Mouse (Mus musculus): ENCODE results near the gene Bmpr2. TPM values are rescaled to one million over a fixed set of nuclear protein-coding genes. Genes with fewer than 3 reads are reported as not detected.

Bmpr2 gene
- polyA plus RNA-seq, 1 experiment: 5.1 TPM

DNA sequence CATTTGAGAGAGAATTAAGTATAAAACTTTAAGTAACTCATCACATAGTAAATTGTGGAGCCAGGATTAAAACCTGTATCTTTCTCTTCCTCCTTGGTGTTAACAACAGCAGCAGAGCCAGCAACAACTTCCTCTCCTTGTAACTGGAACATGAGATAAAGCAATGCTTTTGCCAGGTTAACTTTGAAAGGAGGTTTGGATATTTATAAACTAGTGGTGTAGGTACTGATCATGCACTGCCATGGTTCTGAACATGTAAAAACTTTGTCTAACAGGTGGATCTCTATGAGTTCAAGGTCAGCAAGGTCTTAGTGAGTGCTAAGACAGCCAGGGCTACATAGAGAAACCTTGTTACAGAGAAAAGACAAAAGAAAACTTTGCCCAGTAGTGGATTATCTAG, 3.4 kb downstream of the Bmpr2 start:
- TF ChIP-seq CTCF (IDR thresholded peaks at IDR 0.05; ENCODE audit: control insufficient read depth, insufficient read depth, low read length) (no peak), POLR2A (IDR thresholded peaks at IDR 0.05; ENCODE audit: borderline replicate concordance, control insufficient read depth, low read depth, low read length) (no peak)
- Histone ChIP-seq H3K4me1 (ENCODE audit: control insufficient read depth, insufficient read depth, low read length) (no peaks in the 10 kb centered on the region), H3K27ac (ENCODE audit: control insufficient read depth, insufficient read depth, low read depth, low read length, poor library complexity) (no peak overlapping the region), H3K4me3 (replicated peaks; ENCODE audit: control insufficient read depth, low read depth, low read length) (no peak overlapping the region)

DNA sequence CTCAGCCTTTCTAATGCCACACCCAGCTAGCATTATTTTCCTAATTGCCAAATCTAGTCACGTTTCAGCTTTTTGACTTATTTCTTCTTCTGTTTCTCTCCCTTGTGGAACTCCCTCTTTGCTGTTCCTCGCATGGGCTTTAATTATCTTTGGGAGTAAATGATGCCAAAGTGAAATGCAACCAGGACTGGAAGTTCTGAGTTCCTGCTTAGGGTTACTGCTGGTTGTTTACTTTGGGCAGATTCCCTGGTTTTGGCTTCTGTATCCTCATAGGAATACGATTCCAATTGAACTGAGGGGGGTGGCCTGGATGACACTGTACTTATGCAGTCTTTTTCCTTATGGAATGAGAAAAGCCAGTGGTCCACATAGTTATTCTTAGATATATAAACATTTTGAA, 8.7 kb downstream of the Bmpr2 start:
- Histone ChIP-seq H3K27ac (ENCODE audit: control insufficient read depth, insufficient read depth, low read depth, low read length, poor library complexity) (no peak overlapping the region), H3K4me1 (ENCODE audit: control insufficient read depth, insufficient read depth, low read length) (no peaks in the 10 kb centered on the region), H3K4me3 (replicated peaks; ENCODE audit: control insufficient read depth, low read depth, low read length) (no peak overlapping the region)
- WGBS: 67% methylated on average over 3 of the region's 3 CpGs
- TF ChIP-seq POLR2A (IDR thresholded peaks at IDR 0.05; ENCODE audit: borderline replicate concordance, control insufficient read depth, low read depth, low read length) (no peak), CTCF (IDR thresholded peaks at IDR 0.05; ENCODE audit: control insufficient read depth, insufficient read depth, low read length) (no peak)

DNA sequence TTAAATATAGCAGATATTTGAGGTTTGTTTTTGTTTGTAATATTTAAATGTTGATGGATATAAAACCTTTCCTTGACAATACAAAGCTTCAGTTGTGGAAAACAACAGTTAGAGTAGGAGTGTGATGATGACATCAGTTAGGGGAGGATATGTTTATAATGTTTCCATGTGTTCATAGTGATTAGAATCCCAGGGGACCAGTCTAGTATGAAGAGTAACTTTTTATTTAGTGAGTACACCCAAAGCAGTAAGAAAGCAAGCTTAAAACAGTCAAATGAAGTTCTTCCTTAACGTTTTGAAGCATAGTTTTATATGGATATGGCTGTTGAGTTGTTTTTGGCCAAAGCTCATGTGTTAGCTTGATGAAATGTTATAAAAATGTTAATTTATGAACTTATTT, 17.9 kb downstream of the Bmpr2 start:
- H3K4me3 ChIP-seq (replicated peaks; ENCODE audit: control insufficient read depth, low read depth, low read length): no peak overlapping the region
- TF ChIP-seq POLR2A (IDR thresholded peaks at IDR 0.05; ENCODE audit: borderline replicate concordance, control insufficient read depth, low read depth, low read length) (no peak), CTCF (IDR thresholded peaks at IDR 0.05; ENCODE audit: control insufficient read depth, insufficient read depth, low read length) (no peak)
- H3K27ac ChIP-seq (ENCODE audit: control insufficient read depth, insufficient read depth, low read depth, low read length, poor library complexity): no peak overlapping the region
- no peaks in the 10 kb centered on the region for H3K4me1 ChIP-seq (ENCODE audit: control insufficient read depth, insufficient read depth, low read length)
- WGBS: 60% methylated on average over 1 of the region's 1 CpGs

DNA sequence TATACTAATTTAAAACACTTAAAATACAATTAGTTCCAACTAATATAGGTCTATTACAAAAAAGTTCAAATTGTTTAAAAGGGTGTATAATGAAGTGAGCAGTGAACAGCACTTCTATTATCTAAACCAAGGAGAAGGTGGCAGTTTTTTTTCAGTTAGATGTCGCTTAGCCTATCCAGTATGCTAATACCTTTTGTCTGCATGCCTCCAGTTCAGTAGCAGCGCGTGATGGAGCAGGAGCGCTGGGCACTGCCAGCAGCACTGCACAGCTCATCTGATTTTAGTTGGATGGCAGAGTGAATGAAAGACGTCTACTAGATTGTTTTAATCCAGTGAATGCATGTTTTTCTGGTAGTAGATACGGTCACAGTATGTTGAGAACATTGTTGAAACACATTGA, 25.8 kb downstream of the Bmpr2 start:
- no peak overlapping the region for H3K27ac ChIP-seq (ENCODE audit: control insufficient read depth, insufficient read depth, low read depth, low read length, poor library complexity)
- no peak overlapping the region for H3K4me3 ChIP-seq (replicated peaks; ENCODE audit: control insufficient read depth, low read depth, low read length)
- WGBS: 76% methylated on average over 6 of the region's 6 CpGs
- TF ChIP-seq CTCF (IDR thresholded peaks at IDR 0.05; ENCODE audit: control insufficient read depth, insufficient read depth, low read length) (no peak), POLR2A (IDR thresholded peaks at IDR 0.05; ENCODE audit: borderline replicate concordance, control insufficient read depth, low read depth, low read length) (no peak)
- no peaks in the 10 kb centered on the region for H3K4me1 ChIP-seq (ENCODE audit: control insufficient read depth, insufficient read depth, low read length)

DNA sequence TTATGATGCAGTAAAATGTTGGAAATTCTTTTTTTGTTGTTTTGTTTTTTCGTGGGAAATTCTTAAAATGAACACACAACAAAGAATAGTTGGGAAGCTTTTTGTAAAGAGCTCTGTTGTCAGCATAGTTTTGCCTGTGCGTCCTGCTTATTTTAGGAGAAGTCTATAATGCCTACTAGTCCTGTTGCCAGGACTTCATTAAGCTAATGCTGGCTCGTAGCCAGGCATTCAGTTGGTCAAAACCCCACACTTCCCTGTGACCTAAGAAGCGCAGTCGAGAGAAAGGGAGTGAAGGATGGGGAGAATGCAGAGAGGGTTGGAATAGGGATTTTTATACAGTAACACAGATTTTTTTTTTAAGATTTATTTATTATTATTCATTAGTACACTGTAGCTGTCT, 26.5 kb downstream of the Bmpr2 start:
- H3K27ac ChIP-seq (ENCODE audit: control insufficient read depth, insufficient read depth, low read depth, low read length, poor library complexity): no peak overlapping the region
- TF ChIP-seq CTCF (IDR thresholded peaks at IDR 0.05; ENCODE audit: control insufficient read depth, insufficient read depth, low read length) (no peak), POLR2A (IDR thresholded peaks at IDR 0.05; ENCODE audit: borderline replicate concordance, control insufficient read depth, low read depth, low read length) (no peak)
- 71% methylated on average over 5 of the region's 5 CpGs for WGBS
- no peak overlapping the region for H3K4me3 ChIP-seq (replicated peaks; ENCODE audit: control insufficient read depth, low read depth, low read length)
- no peaks in the 10 kb centered on the region for H3K4me1 ChIP-seq (ENCODE audit: control insufficient read depth, insufficient read depth, low read length)

DNA sequence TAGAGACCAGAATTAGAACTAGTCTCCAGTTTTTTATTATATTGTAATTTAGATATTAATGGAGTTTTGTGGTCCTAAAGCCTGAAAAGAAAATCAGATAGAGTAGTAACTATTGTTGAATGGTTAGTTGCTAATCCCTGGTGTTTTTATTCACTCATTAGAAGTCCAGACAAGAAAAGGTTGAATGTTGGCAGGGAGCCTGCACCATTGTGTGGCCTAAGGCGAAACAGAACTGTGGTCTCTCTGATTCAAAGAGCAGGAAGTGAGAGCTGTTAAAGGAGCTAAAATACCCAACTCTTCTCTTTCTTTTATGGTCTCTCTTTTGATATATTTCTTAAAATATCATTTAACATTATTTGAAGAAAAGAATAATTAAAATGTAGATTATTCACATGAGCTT, 32.1 kb downstream of the Bmpr2 start:
- no peak overlapping the region for H3K27ac ChIP-seq (ENCODE audit: control insufficient read depth, insufficient read depth, low read depth, low read length, poor library complexity)
- WGBS: 49% methylated on average over 1 of the region's 1 CpGs
- TF ChIP-seq POLR2A (IDR thresholded peaks at IDR 0.05; ENCODE audit: borderline replicate concordance, control insufficient read depth, low read depth, low read length): no peak
- TF ChIP-seq CTCF (IDR thresholded peaks at IDR 0.05; ENCODE audit: control insufficient read depth, insufficient read depth, low read length): no peak
- no peaks in the 10 kb centered on the region for H3K4me1 ChIP-seq (ENCODE audit: control insufficient read depth, insufficient read depth, low read length)
- H3K4me3 ChIP-seq (replicated peaks; ENCODE audit: control insufficient read depth, low read depth, low read length): no peak overlapping the region

DNA sequence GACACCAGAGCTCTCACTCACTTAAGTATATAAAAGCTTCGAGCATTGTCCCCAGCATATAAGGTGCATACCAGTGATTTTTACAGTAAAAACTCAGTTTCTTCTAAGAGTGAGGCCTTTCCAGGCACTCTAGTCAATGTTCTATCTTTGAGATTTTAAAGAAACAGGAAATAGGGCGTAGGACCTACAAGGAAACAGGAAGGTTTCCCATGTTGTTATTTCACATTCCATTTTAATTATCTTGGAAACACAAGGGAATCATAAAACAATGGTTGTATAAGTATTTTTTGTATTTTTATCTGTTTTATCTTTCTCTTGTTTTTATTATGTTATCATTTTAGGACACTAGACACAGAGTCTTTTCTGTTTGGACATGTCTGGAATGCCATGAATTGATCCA, 34.7 kb downstream of the Bmpr2 start:
- Histone ChIP-seq H3K4me1 (ENCODE audit: control insufficient read depth, insufficient read depth, low read length) (no peaks in the 10 kb centered on the region), H3K27ac (ENCODE audit: control insufficient read depth, insufficient read depth, low read depth, low read length, poor library complexity) (no peak overlapping the region), H3K4me3 (replicated peaks; ENCODE audit: control insufficient read depth, low read depth, low read length) (no peak overlapping the region)
- 69% methylated on average over 2 of the region's 2 CpGs for WGBS
- TF ChIP-seq POLR2A (IDR thresholded peaks at IDR 0.05; ENCODE audit: borderline replicate concordance, control insufficient read depth, low read depth, low read length): no peak
- TF ChIP-seq CTCF (IDR thresholded peaks at IDR 0.05; ENCODE audit: control insufficient read depth, insufficient read depth, low read length): no peak

DNA sequence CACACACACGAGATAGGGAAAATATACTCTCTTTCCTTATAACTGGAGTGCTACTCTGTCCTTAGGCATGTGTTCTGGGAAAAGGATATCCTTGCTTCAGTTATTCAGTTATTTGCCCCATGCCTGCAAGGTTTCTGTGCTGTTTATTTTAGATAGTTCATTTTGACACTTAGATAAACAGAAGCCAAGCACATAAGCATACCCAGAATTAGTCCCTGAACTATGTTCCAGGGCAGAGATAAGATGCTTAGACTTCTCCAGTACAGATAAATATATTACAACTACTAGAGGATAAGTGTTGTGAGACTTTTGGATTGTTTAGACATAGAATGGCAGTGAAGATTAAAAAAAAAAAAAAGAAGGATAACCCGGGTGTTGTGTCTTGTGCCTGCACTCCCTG, 41.2 kb downstream of the Bmpr2 start:
- WGBS: 71% methylated on average over 2 of the region's 2 CpGs
- Histone ChIP-seq H3K27ac (ENCODE audit: control insufficient read depth, insufficient read depth, low read depth, low read length, poor library complexity) (no peak overlapping the region), H3K4me3 (replicated peaks; ENCODE audit: control insufficient read depth, low read depth, low read length) (no peak overlapping the region), H3K4me1 (ENCODE audit: control insufficient read depth, insufficient read depth, low read length) (no peaks in the 10 kb centered on the region)
- no peak for TF ChIP-seq CTCF (IDR thresholded peaks at IDR 0.05; ENCODE audit: control insufficient read depth, insufficient read depth, low read length)

DNA sequence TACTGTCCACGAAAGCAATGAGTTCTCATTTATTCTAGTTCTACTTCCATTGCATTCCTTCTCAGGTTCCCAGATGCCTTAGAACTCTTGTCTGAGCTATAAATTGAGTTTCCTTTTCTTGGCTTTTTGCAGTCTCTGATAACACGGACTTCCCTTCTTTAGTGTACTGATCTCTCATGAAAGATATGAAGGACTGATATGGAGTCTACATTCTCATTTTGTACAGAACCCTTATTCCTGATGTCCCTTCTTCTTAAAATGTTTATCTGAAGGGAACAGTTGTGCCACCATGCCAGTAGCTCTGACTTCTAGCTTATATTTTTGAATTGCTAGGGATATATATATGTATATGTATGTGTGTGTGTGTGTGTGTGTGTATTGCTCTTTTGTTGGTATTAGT, 46.7 kb downstream of the Bmpr2 start:
- TF ChIP-seq CTCF (IDR thresholded peaks at IDR 0.05; ENCODE audit: control insufficient read depth, insufficient read depth, low read length): no peak
- TF ChIP-seq POLR2A (IDR thresholded peaks at IDR 0.05; ENCODE audit: borderline replicate concordance, control insufficient read depth, low read depth, low read length): no peak
- WGBS: 48% methylated on average over 2 of the region's 2 CpGs
- Histone ChIP-seq H3K4me3 (replicated peaks; ENCODE audit: control insufficient read depth, low read depth, low read length) (no peak overlapping the region), H3K4me1 (ENCODE audit: control insufficient read depth, insufficient read depth, low read length) (no peaks in the 10 kb centered on the region), H3K27ac (ENCODE audit: control insufficient read depth, insufficient read depth, low read depth, low read length, poor library complexity) (no peak overlapping the region)
